Mouse (Mus musculus) heart, postnatal 10 days (tissue): ENCODE measurements around the gene 4922502D21Rik. TPM values are rescaled to one million over a fixed set of nuclear protein-coding genes. Genes with fewer than 3 reads are reported as not detected.

Source experiments
- DNase-seq, 2 experiments: peaks; one replicate each; pipeline ENCODE4 v3.0.0; 2021
- intact Hi-C: fragments of 180-260 bp; cut with DNase I; formaldehyde crosslinking; loops from one replicate; pipeline ENCODE4 v1.15.1; 2025
- total RNA-seq, 2 experiments: library from RNA; stranded (reverse); gene quantifications; 2 replicates each; pipeline ENCODE4 v1.2.3; 2021

4922502D21Rik gene
- total RNA-seq, 2 experiments from 2014 or later = not detected

GRCm38 (mm10) chr6:129314655-129315168 is 16.9 kb downstream of the 4922502D21Rik start:
- intact Hi-C loops = no loop called here
- no peak for DNase-seq

- DNase-seq = no peak
- intact Hi-C loops = no loop called here
Measured at GRCm38 (mm10) chr6:129312499-129312898, 19.1 kb downstream of the 4922502D21Rik start.

- intact Hi-C loops = no loop called here
- no peak for DNase-seq
Measured at GRCm38 (mm10) chr6:129304180-129304579, 27.4 kb downstream of the 4922502D21Rik start.

- intact Hi-C loops = no loop called here
- DNase-seq = no peak
Measured at GRCm38 (mm10) chr6:129288708-129289107, 42.9 kb downstream of the 4922502D21Rik start.

- intact Hi-C loops = no loop called here
Measured at GRCm38 (mm10) chr6:129284384-129285104, 47.1 kb downstream of the 4922502D21Rik start.

GRCm38 (mm10) chr6:129283271-129283670 is 48.3 kb downstream of the 4922502D21Rik start:
- DNase-seq = no peak
- intact Hi-C loops = no loop called here

More at GRCm38 (mm10) chr6:129284384-129285104, 47.1 kb downstream of the 4922502D21Rik start:
- DNase-seq = peak; percentile 4 to 7

GRCm38 (mm10) chr6:129276483-129276882 is 55.1 kb downstream of the 4922502D21Rik start:
- intact Hi-C loops = no loop called here
- DNase-seq = no peak

GRCm38 (mm10) chr6:129275624-129276203 is 55.9 kb downstream of the 4922502D21Rik start:
- no peak for DNase-seq
- intact Hi-C loops = no loop called here

- intact Hi-C loops = no loop called here
- peak in 1 of 2 experiments; percentile 7 for DNase-seq
Measured at GRCm38 (mm10) chr6:129275220-129275619, 56.4 kb downstream of the 4922502D21Rik start, which contains the start of gene Cd69. Gene Cd69 (minus strand): TSS chr6:129275436.

- DNase-seq = no peak
- intact Hi-C loops = no loop called here
Measured at GRCm38 (mm10) chr6:129274476-129274875, 57.1 kb downstream of the 4922502D21Rik start.

GRCm38 (mm10) chr6:129273662-129274061 is 57.9 kb downstream of the 4922502D21Rik start:
- intact Hi-C loops = no loop called here
- DNase-seq = no peak

Other genes with a start within 250 kb of the 4922502D21Rik start
- not detected for gene Clec2e, start 230.9 kb downstream of the 4922502D21Rik start, total RNA-seq
- 10 to 100 TPM; 28.8 to 38.7 TPM for gene Clec2d, start 151.2 kb downstream of the 4922502D21Rik start, total RNA-seq
- under 1 TPM in 1 of 2 experiments, not detected in 1; 0.67 TPM for gene Cd69, start 56.4 kb downstream of the 4922502D21Rik start, total RNA-seq
- gene Clec12a, start 10.9 kb upstream of the 4922502D21Rik start, total RNA-seq = under 1 TPM; 0.19 to 0.74 TPM
- gene Clec12b, start 54.1 kb upstream of the 4922502D21Rik start, total RNA-seq = not detected
- gene Clec1b, start 65.5 kb upstream of the 4922502D21Rik start, total RNA-seq = 1 to 10 TPM in 1 of 2 experiments, under 1 TPM in 1; 0.97 to 1.4 TPM
- gene Clec9a, start 77.1 kb upstream of the 4922502D21Rik start, total RNA-seq = under 1 TPM; 0.19 to 0.47 TPM
- gene Clec1a, start 120.2 kb upstream of the 4922502D21Rik start, total RNA-seq = 10 to 100 TPM; 16.3 to 16.7 TPM
- gene Olr1, start 175.4 kb upstream of the 4922502D21Rik start, total RNA-seq = under 1 TPM; 0.07 to 0.17 TPM
- gene Tmem52b, start 180.8 kb upstream of the 4922502D21Rik start, total RNA-seq = not detected
- 10 to 100 TPM; 62.1 to 72.6 TPM for gene Gabarapl1, start 201.4 kb upstream of the 4922502D21Rik start, total RNA-seq
- not detected for gene Klre1, start 246.1 kb upstream of the 4922502D21Rik start, total RNA-seq